Mouse (Mus musculus) liver, embryonic 16.5 days (tissue): ENCODE data around the gene Chst8. TPM values are rescaled to one million over a fixed set of nuclear protein-coding genes. Genes with fewer than 3 reads are reported as not detected.

Experiments
- ATAC-seq: fragments of 200-750 bp; cut with Nextera tagmentation; 2 replicates; pipeline ENCODE4 v1.8.0; 2017; ENCODE audit warnings: low read depth, mild to moderate bottlenecking, moderate number of reproducible peaks, moderate library complexity
- H3K27ac ChIP-seq: fragments of 300-500 bp; sonication (generic); 2 replicates; pipeline ENCODE4 v1.5.1; 2014; ENCODE audit warnings: mild to moderate bottlenecking, low read length
- H3K27me3 ChIP-seq: fragments of 300-500 bp; sonication (generic); 2 replicates; pipeline ENCODE4 v1.6.1; 2014; ENCODE audit warnings: low read depth, low read length, mixed read lengths; ENCODE audit not compliant: control insufficient read depth, insufficient read depth
- H3K36me3 ChIP-seq: fragments of 300-500 bp; sonication (generic); 2 replicates; pipeline ENCODE4 v1.6.1; 2014; ENCODE audit warnings: mild to moderate bottlenecking; ENCODE audit not compliant: control insufficient read depth, insufficient read depth
- H3K4me1 ChIP-seq: fragments of 300-500 bp; sonication (generic); 2 replicates; pipeline ENCODE4 v1.6.1; 2014; ENCODE audit warnings: low read depth, low read length, mixed read lengths; ENCODE audit not compliant: control insufficient read depth
- H3K4me2 ChIP-seq: fragments of 300-500 bp; sonication (generic); 2 replicates; pipeline ENCODE4 v1.6.1; 2014; ENCODE audit warnings: low read depth, low read length, mixed read lengths
- H3K4me3 ChIP-seq: fragments of 300-500 bp; sonication (generic); 2 replicates; pipeline ENCODE4 v1.5.1; 2014; ENCODE audit warnings: low read depth, mild to moderate bottlenecking, low read length
- H3K9ac ChIP-seq: fragments of 300-500 bp; sonication (generic); 2 replicates; pipeline ENCODE4 v1.6.1; 2014; ENCODE audit warnings: low read depth, low read length
- H3K9me3 ChIP-seq: fragments of 300-500 bp; sonication (generic); replicated peaks from 2 replicates; pipeline ENCODE4 v1.6.1; 2016; ENCODE audit warnings: low read length; ENCODE audit not compliant: control insufficient read depth
- WGBS: fragments of 180-500 bp; shearing (Covaris S2); extraction: QIAGEN DNeasy Blood & Tissue Kit; methylation state at CpG from one replicate; pipeline ENCODE4 v1.1.7; 2014; ENCODE audit not compliant: insufficient replicate concordance; 5-methylcytosine and 5-hydroxymethylcytosine counted together
- polyA plus RNA-seq: library from polyadenylated mRNA; unstranded; fragments of >200 nt; fragmentation: Nextera tagmentation; extraction: Ambion mirVana; gene quantifications from 2 replicates; pipeline ENCODE4 v1.2.1, GENCODE M21; 2015

Gene Chst8
- polyA plus RNA-seq, 1 experiment from 2014 or later: 0.33 TPM

DNA sequence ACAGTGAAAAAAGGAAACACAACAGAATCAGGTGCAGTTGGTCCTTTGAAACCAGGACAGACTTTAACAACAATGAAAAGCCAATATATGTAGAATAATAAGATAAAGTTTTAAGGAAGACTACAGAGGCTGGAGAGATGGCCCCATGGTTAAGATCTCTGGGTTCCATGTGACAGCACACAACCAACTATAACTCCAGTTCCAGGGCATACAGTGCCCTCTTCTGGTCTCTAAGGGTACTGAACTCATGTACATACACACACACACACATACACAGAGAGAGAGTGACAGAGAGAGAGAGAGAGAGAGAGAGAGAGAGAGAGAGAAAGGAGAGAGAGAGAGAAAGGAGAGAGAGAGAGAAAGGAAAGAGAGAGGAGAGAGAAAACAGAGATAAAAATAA is 25.3 kb downstream of the Chst8 start:
- H3K36me3 ChIP-seq: no peaks in the 10 kb centered on the region
- H3K4me1 ChIP-seq: no peaks in the 10 kb centered on the region

DNA sequence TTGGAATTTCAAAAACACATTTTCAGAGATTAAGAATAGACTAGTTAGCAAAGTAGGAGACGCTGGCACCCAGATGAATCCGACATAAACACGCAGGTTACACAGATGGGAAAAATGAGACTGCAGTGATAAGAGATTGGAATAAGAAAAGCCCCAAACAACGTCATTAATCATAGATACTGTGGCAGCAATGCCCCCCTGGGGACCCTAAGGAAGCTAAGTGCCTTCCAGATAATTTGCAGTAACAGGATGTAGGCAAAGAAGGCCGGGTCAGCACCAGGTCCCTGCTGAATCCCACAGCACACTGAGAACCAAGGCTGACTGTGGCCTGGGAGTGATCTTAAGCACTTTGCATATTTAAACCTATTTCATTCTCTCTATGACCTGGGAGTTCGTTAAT is 27.5 kb downstream of the Chst8 start:
- Histone ChIP-seq H3K27ac (no peak overlapping the region), H3K4me3 (no peak overlapping the region), H3K9me3 (no peaks in the 10 kb centered on the region), H3K27me3 (no peaks in the 10 kb centered on the region), H3K36me3 (no peaks in the 10 kb centered on the region), H3K9ac (no peak overlapping the region), H3K4me1 (no peaks in the 10 kb centered on the region), H3K4me2 (no peak overlapping the region)
- no peak for ATAC-seq
- 36% methylated on average over 6 of the region's 6 CpGs for WGBS

More for the DNA sequence above, 25.3 kb downstream of the Chst8 start:
- Histone ChIP-seq H3K27ac (no peak overlapping the region), H3K27me3 (no peaks in the 10 kb centered on the region), H3K4me3 (no peak overlapping the region), H3K4me2 (no peak overlapping the region), H3K9ac (no peak overlapping the region), H3K9me3 (no peaks in the 10 kb centered on the region)
- ATAC-seq: no peak

DNA sequence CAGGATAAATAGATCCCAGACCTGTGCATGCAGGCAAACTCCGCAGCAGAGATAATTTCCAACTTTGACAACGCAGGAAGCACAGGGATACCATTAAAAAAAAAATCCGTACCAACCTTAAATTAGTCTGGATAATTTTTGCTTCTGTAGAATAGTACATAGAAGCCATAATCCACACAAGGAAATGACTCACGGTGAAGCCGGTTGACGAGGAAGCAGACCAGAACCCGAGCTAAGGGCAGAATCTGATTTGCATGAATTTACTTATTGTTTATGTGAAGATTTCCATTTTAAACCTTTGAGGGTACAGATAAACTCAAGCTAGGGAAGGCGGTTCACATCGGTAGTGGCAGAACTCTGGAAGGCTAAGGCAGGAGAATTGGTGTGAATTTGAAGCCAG is 28.0 kb downstream of the Chst8 start:
- H3K4me1 ChIP-seq: no peaks in the 10 kb centered on the region
- no peaks in the 10 kb centered on the region for H3K27me3 ChIP-seq
- no peak overlapping the region for H3K9ac ChIP-seq
- no peak overlapping the region for H3K4me2 ChIP-seq
- 50% methylated on average over 9 of the region's 9 CpGs for WGBS
- no peak overlapping the region for H3K27ac ChIP-seq
- no peak for ATAC-seq
- no peaks in the 10 kb centered on the region for H3K9me3 ChIP-seq
- no peak overlapping the region for H3K4me3 ChIP-seq
- no peaks in the 10 kb centered on the region for H3K36me3 ChIP-seq

DNA sequence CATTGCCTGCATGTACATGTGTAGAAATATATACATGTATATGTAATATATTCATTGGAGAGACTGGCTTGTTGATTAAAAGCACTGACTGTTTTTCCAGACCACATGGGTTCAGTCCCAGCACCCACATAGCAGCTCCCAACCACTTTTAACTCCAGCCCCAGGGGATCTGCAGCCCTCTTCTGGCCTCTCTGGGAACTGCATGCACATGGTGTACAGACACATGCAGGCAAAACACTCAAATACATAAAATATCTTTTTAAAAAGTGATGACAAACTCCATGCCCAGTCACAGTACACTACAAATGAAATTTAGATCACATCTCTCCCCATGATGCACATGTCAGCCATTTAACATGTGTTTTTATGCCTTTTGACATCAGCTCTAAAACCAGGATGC is 30.5 kb downstream of the Chst8 start:
- H3K4me3 ChIP-seq: no peak overlapping the region
- no peaks in the 10 kb centered on the region for H3K9me3 ChIP-seq
- H3K9ac ChIP-seq: no peak overlapping the region
- H3K4me2 ChIP-seq: no peak overlapping the region
- H3K36me3 ChIP-seq: no peaks in the 10 kb centered on the region
- H3K27ac ChIP-seq: no peak overlapping the region
- H3K4me1 ChIP-seq: no peaks in the 10 kb centered on the region
- no peak for ATAC-seq
- no peaks in the 10 kb centered on the region for H3K27me3 ChIP-seq

DNA sequence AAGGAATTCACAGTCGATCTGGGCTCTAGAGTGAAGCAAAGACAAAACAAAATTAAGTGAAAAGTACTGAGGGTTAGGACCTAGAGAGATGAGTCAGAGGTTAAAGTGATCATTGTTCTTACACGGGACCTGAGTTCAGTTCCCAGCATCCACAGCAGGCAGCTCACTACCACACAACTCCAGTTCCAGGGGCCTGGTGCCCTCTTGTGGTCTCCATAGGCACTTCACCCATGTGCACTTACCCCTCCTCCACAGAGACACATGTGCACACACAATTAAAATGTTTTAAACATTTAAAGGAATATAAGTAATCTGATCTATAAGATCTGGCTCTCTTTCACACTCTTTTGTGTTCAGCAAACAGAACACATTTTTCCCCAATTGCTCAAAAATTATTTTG is 31.3 kb downstream of the Chst8 start:
- Histone ChIP-seq H3K4me2 (no peak overlapping the region), H3K4me1 (no peaks in the 10 kb centered on the region), H3K27ac (no peak overlapping the region), H3K9me3 (no peaks in the 10 kb centered on the region), H3K36me3 (no peaks in the 10 kb centered on the region), H3K27me3 (no peaks in the 10 kb centered on the region), H3K9ac (no peak overlapping the region), H3K4me3 (no peak overlapping the region)
- 72% methylated on average over 2 of the region's 2 CpGs for WGBS
- no peak for ATAC-seq

DNA sequence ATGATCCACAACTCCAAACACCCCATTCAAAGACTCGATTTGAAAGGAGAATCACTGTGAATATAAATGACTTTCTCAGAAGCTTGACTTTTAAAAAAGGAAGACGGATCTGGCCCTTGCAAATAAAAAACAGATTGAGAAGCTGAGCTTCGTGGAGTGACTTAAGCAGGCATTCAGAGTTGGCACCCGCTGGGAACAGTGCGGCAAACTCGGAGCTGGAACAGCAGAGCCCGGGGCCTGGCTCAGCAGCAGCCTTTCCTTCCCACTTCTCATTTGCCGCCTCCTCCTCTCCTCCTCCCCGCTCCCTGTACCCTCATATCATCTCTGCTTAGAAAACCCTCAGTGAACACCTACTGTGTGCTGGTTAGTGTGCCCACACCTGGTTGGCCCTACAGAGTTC is 34.1 kb downstream of the Chst8 start:
- Histone ChIP-seq H3K36me3 (no peaks in the 10 kb centered on the region), H3K27ac (no peak overlapping the region), H3K9ac (no peak overlapping the region), H3K27me3 (no peaks in the 10 kb centered on the region), H3K4me2 (no peak overlapping the region), H3K9me3 (no peaks in the 10 kb centered on the region), H3K4me1 (no peaks in the 10 kb centered on the region), H3K4me3 (no peak overlapping the region)
- no peak for ATAC-seq
- WGBS: 36% methylated on average over 9 of the region's 9 CpGs

DNA sequence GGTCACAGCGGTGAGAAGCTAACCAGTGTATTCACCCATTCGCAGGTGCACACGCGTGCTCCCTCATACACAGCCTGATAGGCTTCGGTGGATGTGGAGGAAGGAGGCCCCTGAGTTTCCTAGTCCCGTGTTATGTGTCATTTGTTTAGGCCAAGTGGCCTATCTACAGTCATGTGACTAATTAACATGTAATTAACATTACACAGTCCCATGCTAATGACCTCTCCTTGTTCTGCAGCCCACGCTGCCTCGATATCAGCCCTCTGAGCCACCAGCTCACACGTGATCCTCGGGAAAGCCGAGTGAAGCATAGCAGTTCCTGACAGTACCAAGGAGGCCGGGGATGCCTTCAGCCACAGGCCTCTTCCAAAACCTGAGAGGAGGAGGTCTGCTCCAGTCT is 36.9 kb downstream of the Chst8 start:
- Histone ChIP-seq H3K4me3 (no peak overlapping the region), H3K9ac (no peak overlapping the region), H3K9me3 (no peaks in the 10 kb centered on the region), H3K27ac (no peak overlapping the region), H3K36me3 (no peaks in the 10 kb centered on the region), H3K27me3 (no peaks in the 10 kb centered on the region), H3K4me1 (no peaks in the 10 kb centered on the region), H3K4me2 (no peak overlapping the region)
- no peak for ATAC-seq
- WGBS: 76% methylated on average over 12 of the region's 12 CpGs

DNA sequence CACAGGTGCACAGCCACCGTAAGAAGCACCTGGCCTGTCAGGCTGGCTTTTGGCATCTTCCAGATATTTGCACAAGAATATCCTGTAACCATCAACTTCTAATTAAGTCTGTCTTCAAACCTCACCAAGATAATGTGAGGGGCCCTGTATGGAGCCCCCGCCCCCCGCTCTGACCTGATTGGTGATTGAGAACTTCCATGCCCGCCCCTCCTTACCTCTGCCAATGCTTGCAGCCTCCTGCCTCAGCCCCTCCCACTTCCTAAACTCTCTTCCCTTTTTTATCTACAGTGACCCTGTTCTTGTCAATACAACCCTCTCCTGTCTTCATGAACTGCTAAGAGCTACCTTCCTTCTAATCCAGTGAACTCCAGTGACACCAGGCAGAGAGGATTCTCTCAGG is 37.6 kb downstream of the Chst8 start:
- H3K4me1 ChIP-seq: no peaks in the 10 kb centered on the region
- 53% methylated on average over 4 of the region's 4 CpGs for WGBS
- H3K4me2 ChIP-seq: no peak overlapping the region

DNA sequence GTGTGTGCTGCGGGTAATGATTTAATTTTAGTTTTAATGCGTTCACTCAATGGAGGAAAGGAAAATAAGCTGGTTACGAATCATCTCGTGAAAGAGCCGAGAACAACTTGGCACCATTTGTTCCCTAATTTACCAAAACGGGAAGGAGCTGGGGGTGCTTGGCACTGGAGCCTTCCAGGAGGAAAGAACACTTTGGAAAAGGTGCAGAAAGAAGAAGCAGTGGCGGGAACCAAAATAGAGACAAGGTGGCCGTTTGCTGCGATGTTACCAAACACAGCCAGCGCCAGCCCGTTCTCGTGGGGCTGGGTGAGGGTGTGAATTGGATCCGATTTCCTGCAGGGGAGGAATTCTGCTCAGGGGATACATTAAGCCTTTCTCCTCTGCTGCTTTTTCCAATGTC is 38.5 kb downstream of the Chst8 start:
- Histone ChIP-seq H3K9ac (no peak overlapping the region), H3K27me3 (no peaks in the 10 kb centered on the region), H3K9me3 (no peaks in the 10 kb centered on the region), H3K4me3 (no peak overlapping the region), H3K4me2 (no peak overlapping the region), H3K27ac (no peak overlapping the region), H3K4me1 (no peaks in the 10 kb centered on the region), H3K36me3 (no peaks in the 10 kb centered on the region)
- 35% methylated on average over 13 of the region's 13 CpGs for WGBS
- no peak for ATAC-seq

More for the DNA sequence above, 37.6 kb downstream of the Chst8 start:
- Histone ChIP-seq H3K36me3 (no peaks in the 10 kb centered on the region), H3K9ac (no peak overlapping the region), H3K9me3 (no peaks in the 10 kb centered on the region), H3K4me3 (no peak overlapping the region), H3K27ac (no peak overlapping the region), H3K27me3 (no peaks in the 10 kb centered on the region)
- no peak for ATAC-seq

DNA sequence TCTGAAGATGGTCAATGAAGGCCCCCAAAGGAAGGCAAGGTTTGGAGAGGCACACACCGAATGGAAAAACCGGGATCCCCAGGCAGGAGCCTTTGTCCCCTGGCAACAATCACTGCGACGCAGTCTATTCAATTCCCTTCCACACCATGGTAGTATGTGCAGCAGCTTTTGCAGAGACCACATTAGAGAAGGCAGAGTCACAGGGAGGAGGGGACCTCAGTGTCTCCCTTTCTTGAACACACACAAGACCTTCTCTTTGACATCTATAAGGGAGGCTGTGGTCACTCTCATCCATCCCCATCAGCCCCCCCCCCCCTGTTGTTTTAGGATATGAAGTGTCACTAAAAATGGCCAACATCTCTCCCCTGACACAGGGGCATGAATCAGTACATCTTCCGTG is 39.2 kb downstream of the Chst8 start:
- 75% methylated on average over 5 of the region's 5 CpGs for WGBS
- Histone ChIP-seq H3K4me3 (no peak overlapping the region), H3K4me1 (no peaks in the 10 kb centered on the region), H3K27ac (no peak overlapping the region), H3K9ac (no peak overlapping the region), H3K4me2 (no peak overlapping the region), H3K9me3 (no peaks in the 10 kb centered on the region), H3K36me3 (no peaks in the 10 kb centered on the region), H3K27me3 (no peaks in the 10 kb centered on the region)
- ATAC-seq: no peak
